Mouse (Mus musculus) kidney, embryonic 14.5 days (tissue): ENCODE measurements around the gene Cfap300. TPM values are rescaled to one million over a fixed set of nuclear protein-coding genes. Genes with fewer than 3 reads are reported as not detected.

ENCODE experiments used
- ATAC-seq: fragments of 200-750 bp; cut with Nextera tagmentation; 2 replicates; pipeline ENCODE4 v1.8.0; 2017; ENCODE audit warnings: moderate number of reproducible peaks, mild to moderate bottlenecking, moderate TSS enrichment, moderate library complexity; ENCODE audit not compliant: low FRiP score, low TSS enrichment
- H3K27ac ChIP-seq: fragments of 300-500 bp; sonication (generic); 2 replicates; pipeline ENCODE4 v1.5.1; 2014; ENCODE audit warnings: low read depth, mild to moderate bottlenecking, low read length, moderate library complexity, mixed read lengths
- H3K27me3 ChIP-seq: fragments of 300-500 bp; sonication (generic); 2 replicates; pipeline ENCODE4 v1.6.1; 2014; ENCODE audit warnings: mild to moderate bottlenecking, low read length; ENCODE audit not compliant: control insufficient read depth, insufficient read depth
- H3K36me3 ChIP-seq: fragments of 300-500 bp; sonication (generic); 2 replicates; pipeline ENCODE4 v1.6.1; 2014; ENCODE audit warnings: low read length, mixed read lengths; ENCODE audit not compliant: control insufficient read depth, insufficient read depth
- H3K4me1 ChIP-seq: fragments of 300-500 bp; sonication (generic); 2 replicates; pipeline ENCODE4 v1.6.1; 2014; ENCODE audit warnings: low read length, mixed read lengths; ENCODE audit not compliant: control insufficient read depth, insufficient read depth
- H3K4me2 ChIP-seq: fragments of 300-500 bp; sonication (generic); replicated peaks from 2 replicates; pipeline ENCODE4 v1.6.1; 2014; ENCODE audit warnings: low read depth, mild to moderate bottlenecking, low read length
- H3K4me3 ChIP-seq: fragments of 300-500 bp; sonication (generic); 2 replicates; pipeline ENCODE4 v1.5.1; 2014; ENCODE audit warnings: mild to moderate bottlenecking, low read length
- H3K9ac ChIP-seq: fragments of 300-500 bp; sonication (generic); 2 replicates; pipeline ENCODE4 v1.6.1; 2014; ENCODE audit warnings: low read depth, mild to moderate bottlenecking, low read length, moderate library complexity
- H3K9me3 ChIP-seq: fragments of 300-500 bp; sonication (generic); 2 replicates; pipeline ENCODE4 v1.6.1; 2016; ENCODE audit warnings: low read length; ENCODE audit not compliant: control insufficient read depth
- WGBS: fragments of 180-500 bp; shearing (Covaris S2); extraction: QIAGEN DNeasy Blood & Tissue Kit; methylation state at CpG from one replicate; pipeline ENCODE4 v1.1.7; 2014; 5-methylcytosine and 5-hydroxymethylcytosine counted together
- polyA plus RNA-seq: library from polyadenylated mRNA; unstranded; fragments of >200 nt; fragmentation: Nextera tagmentation; extraction: Ambion mirVana; gene quantifications from 2 replicates; pipeline ENCODE4 v1.2.1, GENCODE M21; 2014

Gene Cfap300
- 13.4 and 15.1 TPM in 2 replicates for polyA plus RNA-seq

GRCm38 (mm10) chr9:8042338-8043043, at the start of gene Cfap300:
Gene Cfap300, minus strand, starts transcription at chr9:8042823.
- peak; percentile 99 for ATAC-seq
- Histone ChIP-seq H3K4me1 (peaks cover 3% of the 10 kb centered on the region; the same call in 1 of the 2 replicates), H3K9ac (peak within 1 kb of the TSS; percentile 68), H3K27ac (no peak within 1 kb of the TSS; the same call in 1 of the 2 replicates), H3K4me3 (peak within 1 kb of the TSS; percentile 66), H3K9me3 (no peaks in the 10 kb centered on the region), H3K36me3 (no peaks in the 10 kb centered on the region; the same call in 1 of the 2 replicates), H3K4me2 (peak within 1 kb of the TSS; percentile 67), H3K27me3 (no peaks in the 10 kb centered on the region)
- WGBS, result under 1% methylated on average over 39 of the region's 39 CpGs

- Histone ChIP-seq H3K36me3 (no peaks in the 10 kb centered on the region), H3K4me2 (no peak overlapping the region), H3K27ac (no peak overlapping the region), H3K27me3 (no peaks in the 10 kb centered on the region), H3K9ac (no peak overlapping the region), H3K4me3 (no peak overlapping the region), H3K4me1 (no peaks in the 10 kb centered on the region), H3K9me3 (no peaks in the 10 kb centered on the region)
- WGBS, result 89% methylated on average over 5 of the region's 5 CpGs
- ATAC-seq, result no peak
Measured at GRCm38 (mm10) chr9:8078882-8079281, 36.3 kb upstream of the Cfap300 start.

DNA sequence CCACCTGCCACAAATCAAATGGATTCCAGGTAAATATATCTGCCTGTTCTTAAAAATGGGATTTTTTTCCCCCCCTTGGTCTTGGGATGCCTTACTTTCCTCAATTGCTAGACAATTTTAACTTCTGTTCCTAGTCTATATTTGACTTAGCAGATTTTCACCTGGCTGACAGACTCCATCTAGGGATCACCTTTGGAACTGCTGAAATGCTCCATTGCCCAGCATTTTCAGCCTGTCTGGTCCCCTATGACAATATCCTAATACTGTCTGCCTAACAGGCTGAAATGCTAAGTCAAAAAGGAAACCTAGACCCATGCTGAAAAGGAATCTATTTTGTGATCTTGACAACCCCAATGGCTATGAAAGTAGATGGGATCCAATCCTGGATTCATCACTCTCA, 31.7 kb upstream of the Cfap300 start:
- H3K27me3 ChIP-seq, result no peaks in the 10 kb centered on the region
- no peak overlapping the region for H3K4me2 ChIP-seq
- no peak overlapping the region for H3K4me3 ChIP-seq
- H3K27ac ChIP-seq, result no peak overlapping the region
- H3K9ac ChIP-seq, result no peak overlapping the region
- H3K4me1 ChIP-seq, result no peaks in the 10 kb centered on the region
- peak; percentile 55; the same call in 1 of the 2 replicates for ATAC-seq
- H3K9me3 ChIP-seq, result no peaks in the 10 kb centered on the region
- no peaks in the 10 kb centered on the region for H3K36me3 ChIP-seq

DNA sequence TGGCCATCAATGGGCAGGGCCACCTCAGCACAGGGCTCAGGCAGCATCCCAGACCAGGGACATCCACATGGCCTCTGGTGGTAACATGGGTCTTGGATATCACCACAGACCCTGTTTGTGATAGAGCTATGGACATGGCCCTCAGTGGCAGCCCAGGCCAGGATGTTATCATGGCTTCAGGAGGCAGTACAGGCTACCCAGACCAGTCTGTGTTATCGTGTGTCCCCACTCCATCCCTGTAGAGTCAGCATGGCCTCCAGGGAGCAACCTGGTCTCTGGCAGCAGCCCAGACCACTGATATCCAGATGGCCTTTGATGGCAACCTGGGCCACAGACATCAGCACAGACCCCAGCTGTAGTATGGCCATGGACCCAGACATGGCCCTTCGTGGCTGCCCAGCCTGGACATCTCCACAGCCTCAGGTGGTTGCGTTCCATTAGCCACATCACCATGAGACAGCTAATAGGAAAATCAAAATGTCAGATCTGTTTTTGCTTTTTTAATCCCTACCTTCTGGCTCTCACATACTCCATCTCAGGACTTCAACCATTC, 30.7 kb upstream of the Cfap300 start:
- no peak overlapping the region for H3K4me3 ChIP-seq
- ATAC-seq, result no peak; the same call in 1 of the 2 replicates
- H3K27ac ChIP-seq, result no peak overlapping the region
- H3K4me2 ChIP-seq, result no peak overlapping the region
- WGBS, result 94% methylated on average over 3 of the region's 3 CpGs
- H3K9ac ChIP-seq, result no peak overlapping the region
- no peaks in the 10 kb centered on the region for H3K27me3 ChIP-seq
- no peaks in the 10 kb centered on the region for H3K9me3 ChIP-seq
- no peaks in the 10 kb centered on the region for H3K36me3 ChIP-seq
- no peaks in the 10 kb centered on the region for H3K4me1 ChIP-seq

- Histone ChIP-seq H3K4me2 (no peak overlapping the region), H3K4me3 (no peak overlapping the region), H3K9me3 (no peaks in the 10 kb centered on the region), H3K27me3 (no peaks in the 10 kb centered on the region), H3K4me1 (no peaks in the 10 kb centered on the region), H3K36me3 (no peaks in the 10 kb centered on the region), H3K9ac (no peak overlapping the region), H3K27ac (no peak overlapping the region)
- WGBS, result 89% methylated on average over 3 of the region's 3 CpGs
- no peak for ATAC-seq
Measured at GRCm38 (mm10) chr9:8059636-8060035, 17.0 kb upstream of the Cfap300 start.

GRCm38 (mm10) chr9:8054831-8055230, 12.2 kb upstream of the Cfap300 start:
- no peak overlapping the region for H3K27ac ChIP-seq
- no peak overlapping the region for H3K4me3 ChIP-seq
- WGBS, result 15% methylated on average over 1 of the region's 1 CpGs
- no peaks in the 10 kb centered on the region for H3K9me3 ChIP-seq
- no peak overlapping the region for H3K9ac ChIP-seq
- no peaks in the 10 kb centered on the region for H3K4me1 ChIP-seq
- H3K27me3 ChIP-seq, result no peaks in the 10 kb centered on the region
- H3K36me3 ChIP-seq, result no peaks in the 10 kb centered on the region
- no peak overlapping the region for H3K4me2 ChIP-seq
- no peak for ATAC-seq

GRCm38 (mm10) chr9:8043044-8043387, 393 bp upstream of the Cfap300 start:
- Histone ChIP-seq H3K4me1 (peaks cover 3% of the 10 kb centered on the region; the same call in 1 of the 2 replicates), H3K9me3 (no peaks in the 10 kb centered on the region), H3K27me3 (no peaks in the 10 kb centered on the region), H3K9ac (no peak overlapping the region; the same call in 1 of the 2 replicates), H3K36me3 (no peaks in the 10 kb centered on the region; the same call in 1 of the 2 replicates), H3K4me2 (peak overlapping the region; percentile 67), H3K27ac (no peak overlapping the region; the same call in 1 of the 2 replicates), H3K4me3 (peak overlapping the region; percentile 66; the same call in 1 of the 2 replicates)
- ATAC-seq, result peak; percentile 36; the same call in 1 of the 2 replicates
- WGBS, result 13% methylated on average over 5 of the region's 5 CpGs

DNA sequence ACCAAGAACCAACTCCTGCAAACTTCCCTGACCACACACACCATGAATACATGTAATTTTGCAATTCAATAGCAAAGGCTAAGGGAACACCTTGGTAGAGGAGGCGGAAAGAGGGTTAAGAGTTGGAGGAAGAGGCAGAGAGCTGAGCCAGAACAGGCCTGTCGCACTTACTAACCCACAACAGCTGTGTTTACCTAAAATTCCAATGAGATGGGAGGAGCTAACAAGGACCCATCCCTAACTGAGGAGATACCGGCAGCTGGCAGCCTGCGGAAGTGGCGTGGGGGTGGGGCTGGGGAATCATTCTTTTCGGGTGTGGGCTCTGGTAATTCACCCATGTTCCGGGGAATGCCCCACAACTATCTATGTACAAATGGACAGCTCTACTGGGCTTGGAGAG, 7.1 kb downstream of the Cfap300 start:
- H3K4me1 ChIP-seq, result 0 out of 2 replicates have a peak, but pooled peaks cover 4% of the 10 kb centered on the region
- no peak overlapping the region for H3K4me3 ChIP-seq
- no peaks in the 10 kb centered on the region for H3K9me3 ChIP-seq
- 27% methylated on average over 7 of the region's 7 CpGs for WGBS
- H3K36me3 ChIP-seq, result no peaks in the 10 kb centered on the region; the same call in 1 of the 2 replicates
- no peaks in the 10 kb centered on the region for H3K27me3 ChIP-seq
- no peak overlapping the region for H3K4me2 ChIP-seq
- H3K27ac ChIP-seq, result no peak overlapping the region
- ATAC-seq, result peak; percentile 77
- no peak overlapping the region for H3K9ac ChIP-seq

DNA sequence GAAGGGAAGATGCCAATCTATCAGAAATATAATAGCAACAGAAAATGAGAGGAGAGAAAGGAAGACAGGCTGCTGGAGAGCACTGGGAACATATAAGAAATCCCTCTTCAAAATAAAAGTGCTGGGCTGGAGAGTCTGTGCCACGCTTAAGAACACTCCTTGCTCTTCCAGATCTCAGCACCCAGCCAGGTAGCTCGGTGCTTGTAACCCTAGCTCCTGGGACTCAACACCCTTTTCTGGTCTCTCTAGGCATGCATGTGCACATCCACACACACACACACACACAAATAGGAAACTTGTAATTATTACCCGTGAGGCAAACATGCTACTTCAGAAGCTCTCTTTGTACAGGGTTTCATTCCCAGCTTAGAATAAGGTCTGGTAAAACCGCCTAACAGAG, 7.5 kb downstream of the Cfap300 start:
- H3K27ac ChIP-seq, result no peak overlapping the region
- 0 out of 2 replicates have a peak, but pooled peaks cover 4% of the 10 kb centered on the region for H3K4me1 ChIP-seq
- WGBS, result 52% methylated on average over 4 of the region's 4 CpGs
- no peak for ATAC-seq
- H3K4me3 ChIP-seq, result no peak overlapping the region
- no peaks in the 10 kb centered on the region for H3K36me3 ChIP-seq
- H3K4me2 ChIP-seq, result no peak overlapping the region
- no peak overlapping the region for H3K9ac ChIP-seq
- H3K27me3 ChIP-seq, result no peaks in the 10 kb centered on the region
- no peaks in the 10 kb centered on the region for H3K9me3 ChIP-seq
